Mouse (Mus musculus) embryonic facial prominence, embryonic 15.5 days (tissue): ENCODE measurements at regions not wholly inside any gene's neighbourhood (a gene's known extent, or its start where the extent isn't known, plus 50 kb on each side); places are given as distances from the start of the nearest gene placed in this dataset.
A peak's percentile ranks its signal among the peaks of the same experiment; 100 is the strongest.

Experiments used
- ATAC-seq: fragments of 200-750 bp; cut with Nextera tagmentation; 2 replicates; pipeline ENCODE4 v1.8.0; 2017; ENCODE audit warnings: low read depth, moderate TSS enrichment; ENCODE audit not compliant: insufficient number of reproducible peaks, low FRiP score, low TSS enrichment
- H3K27ac ChIP-seq: fragments of 300-500 bp; sonication (generic); replicated peaks from 2 replicates; pipeline ENCODE4 v1.5.1; 2015; ENCODE audit warnings: mild to moderate bottlenecking, inconsistent platforms
- H3K27me3 ChIP-seq: fragments of 300-500 bp; sonication (generic); 2 replicates; pipeline ENCODE4 v1.6.1; 2015; ENCODE audit warnings: inconsistent platforms
- H3K36me3 ChIP-seq: fragments of 300-500 bp; sonication (generic); 2 replicates; pipeline ENCODE4 v1.6.1; 2015; ENCODE audit warnings: mild to moderate bottlenecking, inconsistent platforms
- H3K4me1 ChIP-seq: fragments of 300-500 bp; sonication (generic); 2 replicates; pipeline ENCODE4 v1.6.1; 2015; ENCODE audit warnings: inconsistent platforms
- H3K4me2 ChIP-seq: fragments of 300-500 bp; sonication (generic); replicated peaks from 2 replicates; pipeline ENCODE4 v1.6.1; 2015; ENCODE audit warnings: mild to moderate bottlenecking, inconsistent platforms
- H3K4me3 ChIP-seq: fragments of 300-500 bp; sonication (generic); replicated peaks from 2 replicates; pipeline ENCODE4 v1.5.1; 2015; ENCODE audit warnings: mild to moderate bottlenecking, inconsistent platforms
- H3K9ac ChIP-seq: fragments of 300-500 bp; sonication (generic); 2 replicates; pipeline ENCODE4 v1.6.1; 2015; ENCODE audit warnings: inconsistent platforms
- H3K9me3 ChIP-seq: fragments of 300-500 bp; sonication (generic); replicated peaks from 2 replicates; pipeline ENCODE4 v1.6.1; 2016; ENCODE audit warnings: inconsistent platforms
- WGBS: fragments of 180-500 bp; shearing (Covaris S2); methylation state at CpG from one replicate; pipeline ENCODE4 v1.1.7; 2015; 5-methylcytosine and 5-hydroxymethylcytosine counted together

GRCm38 (mm10) chr3:119503471-119503972 is 280.7 kb downstream of the Ptbp2 start:
- H3K9me3 ChIP-seq = no peaks in the 10 kb centered on the region
- no peak for ATAC-seq
- no peak overlapping the region for H3K4me2 ChIP-seq

DNA sequence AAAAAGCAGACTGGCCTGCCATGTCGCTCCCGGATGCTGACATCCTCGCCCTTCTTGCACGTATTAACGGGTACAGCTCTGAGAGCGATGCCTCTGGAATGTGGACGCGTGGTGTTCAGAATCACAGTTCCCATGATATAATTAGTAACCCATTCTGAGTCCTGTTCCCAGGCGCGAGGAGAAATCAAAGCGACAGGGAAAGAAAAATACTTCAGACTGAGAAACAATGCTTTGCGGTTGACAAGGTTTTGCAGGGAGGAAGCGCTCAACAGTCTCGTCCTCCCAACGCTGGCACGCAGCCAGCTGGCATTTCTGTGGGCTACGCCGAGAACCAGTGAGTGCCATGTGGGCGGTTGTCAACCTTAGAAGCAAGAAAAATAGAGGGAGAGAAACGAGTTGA is 285.6 kb downstream of the Ptbp2 start:
- H3K4me3 ChIP-seq = 0 out of 2 replicates have a peak overlapping the region, but pooled peaks have one; percentile 13
- ATAC-seq = no peak
- H3K27ac ChIP-seq = no peak overlapping the region
- no peaks in the 10 kb centered on the region for H3K9me3 ChIP-seq
- peak overlapping the region; percentile 34; the same call in 1 of the 2 replicates for H3K4me2 ChIP-seq
- no peaks in the 10 kb centered on the region for H3K36me3 ChIP-seq
- H3K4me1 ChIP-seq = no peaks in the 10 kb centered on the region
- 55% methylated on average over 20 of the region's 20 CpGs for WGBS
- no peaks in the 10 kb centered on the region for H3K27me3 ChIP-seq
- H3K9ac ChIP-seq = no peak overlapping the region

More at GRCm38 (mm10) chr3:119503471-119503972, 280.7 kb downstream of the Ptbp2 start:
- 64% methylated on average over 1 of the region's 1 CpGs for WGBS
- Histone ChIP-seq H3K27ac (no peak overlapping the region), H3K36me3 (no peaks in the 10 kb centered on the region), H3K27me3 (no peaks in the 10 kb centered on the region), H3K9ac (no peak overlapping the region), H3K4me1 (no peaks in the 10 kb centered on the region), H3K4me3 (no peak overlapping the region)

DNA sequence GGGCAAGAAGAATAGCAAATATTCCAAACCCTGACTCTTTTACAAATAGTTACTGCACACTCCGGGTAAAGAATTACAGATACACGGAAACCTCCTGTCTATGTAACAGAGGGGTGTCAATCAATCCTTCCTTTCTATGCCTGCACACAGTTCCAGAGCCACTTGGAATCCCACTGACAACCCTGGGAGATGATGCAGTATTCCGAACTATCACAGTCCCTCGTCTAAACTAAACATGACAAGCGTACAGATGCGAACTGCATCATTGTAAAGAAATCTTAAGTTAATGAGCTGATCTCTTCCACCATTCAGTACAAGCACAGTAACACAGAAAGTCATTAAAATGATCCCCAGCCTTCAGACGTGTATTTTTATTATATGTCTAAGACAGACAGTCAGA is 286.4 kb downstream of the Ptbp2 start:
- no peak overlapping the region for H3K4me2 ChIP-seq
- WGBS = 55% methylated on average over 7 of the region's 7 CpGs
- no peaks in the 10 kb centered on the region for H3K9me3 ChIP-seq
- no peak overlapping the region for H3K4me3 ChIP-seq
- H3K27me3 ChIP-seq = no peaks in the 10 kb centered on the region
- no peak for ATAC-seq
- H3K9ac ChIP-seq = no peak overlapping the region
- no peaks in the 10 kb centered on the region for H3K4me1 ChIP-seq
- H3K36me3 ChIP-seq = no peaks in the 10 kb centered on the region
- H3K27ac ChIP-seq = no peak overlapping the region

DNA sequence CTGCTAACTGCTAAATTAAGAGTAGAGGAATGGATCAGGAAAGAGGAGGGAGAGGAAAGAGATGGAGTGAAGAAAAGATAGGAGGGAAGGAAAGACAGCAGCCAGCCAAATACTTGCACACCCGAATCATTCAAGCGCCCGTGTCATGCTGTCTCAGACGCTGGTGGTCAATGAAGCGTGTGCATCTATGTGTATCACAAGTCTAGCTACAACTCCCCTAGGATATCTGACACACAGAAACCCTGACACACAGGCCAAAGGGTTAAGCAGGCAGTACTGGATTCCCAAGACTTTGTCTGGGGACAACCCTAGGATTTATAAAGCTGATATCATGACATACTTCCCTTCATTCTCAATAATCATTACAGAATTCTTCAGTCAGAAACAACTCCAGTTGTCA is 289.7 kb downstream of the Ptbp2 start:
- Histone ChIP-seq H3K9me3 (no peaks in the 10 kb centered on the region), H3K4me2 (no peak overlapping the region), H3K27me3 (no peaks in the 10 kb centered on the region), H3K4me3 (no peak overlapping the region), H3K4me1 (no peaks in the 10 kb centered on the region), H3K9ac (no peak overlapping the region), H3K36me3 (no peaks in the 10 kb centered on the region), H3K27ac (no peak overlapping the region)
- WGBS = 85% methylated on average over 5 of the region's 5 CpGs
- no peak for ATAC-seq

- H3K36me3 ChIP-seq = no peaks in the 10 kb centered on the region
- no peaks in the 10 kb centered on the region for H3K4me1 ChIP-seq
- no peak overlapping the region for H3K27ac ChIP-seq
- H3K4me2 ChIP-seq = no peak overlapping the region
- H3K9ac ChIP-seq = no peak overlapping the region
- H3K9me3 ChIP-seq = no peaks in the 10 kb centered on the region
- H3K4me3 ChIP-seq = no peak overlapping the region
- no peak for ATAC-seq
- no peaks in the 10 kb centered on the region for H3K27me3 ChIP-seq
- 80% methylated on average over 1 of the region's 1 CpGs for WGBS
These were observed 291.6 kb downstream of the Ptbp2 start for GRCm38 (mm10) chr3:119492627-119493026.

DNA sequence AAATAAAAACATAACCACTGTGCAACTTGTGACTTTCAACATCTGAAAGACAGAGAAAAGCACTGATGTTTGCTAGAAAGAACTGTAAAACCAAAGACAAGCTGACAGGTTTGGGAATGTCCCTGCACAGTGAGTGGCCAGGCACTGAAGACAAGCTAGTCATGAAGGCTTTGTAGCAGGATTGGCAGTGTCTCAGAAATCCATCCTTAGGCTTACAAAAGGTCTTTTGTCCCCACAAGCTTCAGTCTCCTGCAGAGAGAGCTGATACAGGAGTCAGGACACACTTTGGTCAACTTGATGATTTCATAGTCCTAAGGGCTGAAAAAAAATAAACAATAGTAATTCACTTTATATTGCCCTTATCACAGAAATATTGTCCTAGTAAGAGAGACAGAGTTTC is 294.9 kb downstream of the Ptbp2 start:
- Histone ChIP-seq H3K4me3 (no peak overlapping the region), H3K36me3 (no peaks in the 10 kb centered on the region), H3K4me1 (no peaks in the 10 kb centered on the region), H3K4me2 (no peak overlapping the region), H3K9ac (no peak overlapping the region), H3K9me3 (no peaks in the 10 kb centered on the region), H3K27ac (no peak overlapping the region), H3K27me3 (no peaks in the 10 kb centered on the region)
- ATAC-seq = no peak
